Mouse (Mus musculus): ENCODE results near the gene Pde6d. TPM values are rescaled to one million over a fixed set of nuclear protein-coding genes. Genes with fewer than 3 reads are reported as not detected.
A peak's percentile ranks its signal among the peaks of the same experiment; 100 is the strongest.

Gene Pde6d
- polyA plus RNA-seq (2012; rRNA removed) = 61.1 and 63.2 TPM in 2 replicates
- 63.0 and 69.7 TPM in 2 replicates for polyA plus RNA-seq (2014; fragmentation: Nextera tagmentation; extraction: Ambion mirVana)

- Histone ChIP-seq H3K4me2 (replicated peaks; ENCODE audit: low read depth, low read length, severe bottlenecking) (peak within 1 kb of the TSS; percentile 63), H3K36me3 (ENCODE audit: control insufficient read depth, insufficient read depth, low read length) (0 out of 2 replicates have a peak, but pooled peaks cover 3% of the 10 kb centered on the region), H3K9me3 (ENCODE audit: control insufficient read depth, low read length) (no peaks in the 10 kb centered on the region), H3K27ac (replicated peaks; ENCODE audit: low read depth, low read length) (peak within 1 kb of the TSS; percentile 67), H3K27me3 (ENCODE audit: control insufficient read depth, insufficient read depth, low read length) (no peaks in the 10 kb centered on the region), H3K4me3 (replicated peaks; ENCODE audit: low read length) (peak within 1 kb of the TSS; percentile 92), H3K4me1 (ENCODE audit: control insufficient read depth, insufficient read depth, low read length) (peaks cover 7% of the 10 kb centered on the region; the same call in 1 of the 2 replicates), H3K9ac (ENCODE audit: low read depth, low read length, severe bottlenecking) (peak within 1 kb of the TSS; percentile 87)
- DNase-seq (ENCODE audit: low spot score) (peak; percentile 96), ATAC-seq (ENCODE audit: low FRiP score, low read depth) (peak; percentile 96)
- whole genome bisulfite sequencing = 1% methylated on average over 24 of the region's 26 CpGs
- no peak for TF ChIP-seq POLR2A (IDR thresholded peaks at IDR 0.05; ENCODE audit: borderline replicate concordance, extremely low read depth, insufficient read depth, insufficient read length)
Observed at GRCm38 (mm10) chr1:86582451-86583096, at the start of gene Pde6d, which contains the start of gene Cops7b. Gene Pde6d, minus strand, starts transcription at chr1:86582629. Gene Cops7b, plus strand, starts transcription at chr1:86582904.

DNA sequence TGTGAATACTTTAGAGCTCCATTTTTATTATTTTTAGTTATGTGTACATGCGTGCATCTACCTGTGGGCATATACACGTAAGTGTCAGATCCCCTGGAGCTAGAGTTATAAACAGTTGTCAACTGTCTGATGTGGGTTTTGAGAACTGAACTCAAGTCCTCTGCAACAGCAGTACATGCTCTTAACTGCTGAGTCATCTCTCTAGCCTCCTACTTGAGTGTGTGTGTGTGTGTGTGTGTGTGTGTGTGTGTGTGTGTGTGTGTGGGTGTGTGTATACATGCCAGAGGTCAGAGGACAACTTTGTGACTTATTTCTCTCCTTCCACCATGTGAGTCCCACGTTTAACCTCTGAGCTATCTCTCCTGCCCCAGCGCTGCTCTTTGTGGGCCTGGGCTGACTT is 48.1 kb upstream of the Pde6d start:
- 93% methylated on average over 4 of the region's 4 CpGs for WGBS
- no peak overlapping the region for H3K4me2 ChIP-seq (replicated peaks; ENCODE audit: low read depth, low read length, severe bottlenecking)
- H3K4me3 ChIP-seq (replicated peaks; ENCODE audit: low read length) = no peak overlapping the region
- no peaks in the 10 kb centered on the region for H3K36me3 ChIP-seq (ENCODE audit: control insufficient read depth, insufficient read depth, low read length)
- peaks cover 11% of the 10 kb centered on the region for H3K4me1 ChIP-seq (ENCODE audit: control insufficient read depth, insufficient read depth, low read length)
- peak overlapping the region; percentile 21; the same call in 1 of the 2 replicates for H3K9ac ChIP-seq (ENCODE audit: low read depth, low read length, severe bottlenecking)
- no peak for DNase-seq (ENCODE audit: low spot score)
- TF ChIP-seq POLR2A (IDR thresholded peaks at IDR 0.05; ENCODE audit: borderline replicate concordance, extremely low read depth, insufficient read depth, insufficient read length) = no peak
- no peaks in the 10 kb centered on the region for H3K9me3 ChIP-seq (ENCODE audit: control insufficient read depth, low read length)
- ATAC-seq (ENCODE audit: low FRiP score, low read depth) = no peak
- no peak overlapping the region for H3K27ac ChIP-seq (replicated peaks; ENCODE audit: low read depth, low read length)
- no peaks in the 10 kb centered on the region for H3K27me3 ChIP-seq (ENCODE audit: control insufficient read depth, insufficient read depth, low read length)

- Histone ChIP-seq H3K4me3 (replicated peaks; ENCODE audit: low read length) (no peak overlapping the region), H3K27me3 (ENCODE audit: control insufficient read depth, insufficient read depth, low read length) (no peaks in the 10 kb centered on the region), H3K9ac (ENCODE audit: low read depth, low read length, severe bottlenecking) (no peak overlapping the region), H3K27ac (replicated peaks; ENCODE audit: low read depth, low read length) (no peak overlapping the region), H3K4me1 (ENCODE audit: control insufficient read depth, insufficient read depth, low read length) (peaks cover 11% of the 10 kb centered on the region), H3K9me3 (ENCODE audit: control insufficient read depth, low read length) (no peaks in the 10 kb centered on the region), H3K4me2 (replicated peaks; ENCODE audit: low read depth, low read length, severe bottlenecking) (no peak overlapping the region), H3K36me3 (ENCODE audit: control insufficient read depth, insufficient read depth, low read length) (no peaks in the 10 kb centered on the region)
- DNase-seq (ENCODE audit: low spot score) = no peak
- TF ChIP-seq POLR2A (IDR thresholded peaks at IDR 0.05; ENCODE audit: borderline replicate concordance, extremely low read depth, insufficient read depth, insufficient read length) = no peak
- 58% methylated on average over 4 of the region's 4 CpGs for WGBS
- ATAC-seq (ENCODE audit: low FRiP score, low read depth) = no peak
Observed at GRCm38 (mm10) chr1:86629936-86630335, 47.5 kb upstream of the Pde6d start.

DNA sequence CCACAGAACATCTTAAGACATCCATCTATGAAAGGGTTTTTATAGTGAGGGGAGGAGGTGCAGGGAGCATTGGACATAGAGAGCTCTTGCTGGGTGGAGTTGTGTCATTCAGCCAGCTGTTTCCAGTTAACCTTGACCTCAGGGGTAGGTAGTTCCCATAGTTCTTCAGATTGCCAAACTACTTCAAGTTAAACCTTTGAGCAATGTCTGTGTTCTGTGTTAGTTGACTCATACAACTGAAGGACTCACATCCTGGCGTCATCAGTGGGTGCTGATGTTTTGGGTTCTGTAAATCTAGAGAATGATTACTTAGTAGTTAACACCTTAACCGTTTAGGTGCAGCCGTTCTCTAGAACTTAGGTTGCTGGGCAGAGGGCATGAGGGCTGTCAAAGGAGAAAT is 45.8 kb upstream of the Pde6d start:
- H3K4me2 ChIP-seq (replicated peaks; ENCODE audit: low read depth, low read length, severe bottlenecking) = no peak overlapping the region
- 50% methylated on average over 3 of the region's 3 CpGs for WGBS

GRCm38 (mm10) chr1:86623001-86624000 is 40.9 kb upstream of the Pde6d start:
- WGBS = 22% methylated on average over 16 of the region's 16 CpGs
- H3K9ac ChIP-seq (ENCODE audit: low read depth, low read length, severe bottlenecking) = no peak overlapping the region

More for the DNA sequence above, 45.8 kb upstream of the Pde6d start:
- H3K4me1 ChIP-seq (ENCODE audit: control insufficient read depth, insufficient read depth, low read length) = peaks cover 7% of the 10 kb centered on the region; the same call in 1 of the 2 replicates
- H3K4me3 ChIP-seq (replicated peaks; ENCODE audit: low read length) = no peak overlapping the region
- H3K27me3 ChIP-seq (ENCODE audit: control insufficient read depth, insufficient read depth, low read length) = no peaks in the 10 kb centered on the region
- H3K9me3 ChIP-seq (ENCODE audit: control insufficient read depth, low read length) = no peaks in the 10 kb centered on the region
- no peak for DNase-seq (ENCODE audit: low spot score)
- H3K9ac ChIP-seq (ENCODE audit: low read depth, low read length, severe bottlenecking) = no peak overlapping the region
- H3K36me3 ChIP-seq (ENCODE audit: control insufficient read depth, insufficient read depth, low read length) = no peaks in the 10 kb centered on the region
- no peak overlapping the region for H3K27ac ChIP-seq (replicated peaks; ENCODE audit: low read depth, low read length)
- ATAC-seq (ENCODE audit: low FRiP score, low read depth) = no peak
- no peak for TF ChIP-seq POLR2A (IDR thresholded peaks at IDR 0.05; ENCODE audit: borderline replicate concordance, extremely low read depth, insufficient read depth, insufficient read length)

More at GRCm38 (mm10) chr1:86623001-86624000, 40.9 kb upstream of the Pde6d start:
- Histone ChIP-seq H3K4me2 (replicated peaks; ENCODE audit: low read depth, low read length, severe bottlenecking) (peak overlapping the region; percentile 19; the same call in 1 of the 2 replicates), H3K36me3 (ENCODE audit: control insufficient read depth, insufficient read depth, low read length) (no peaks in the 10 kb centered on the region), H3K4me3 (replicated peaks; ENCODE audit: low read length) (no peak overlapping the region), H3K9me3 (ENCODE audit: control insufficient read depth, low read length) (no peaks in the 10 kb centered on the region), H3K27ac (replicated peaks; ENCODE audit: low read depth, low read length) (no peak overlapping the region), H3K4me1 (ENCODE audit: control insufficient read depth, insufficient read depth, low read length) (peaks cover 9% of the 10 kb centered on the region), H3K27me3 (ENCODE audit: control insufficient read depth, insufficient read depth, low read length) (no peaks in the 10 kb centered on the region)
- no peak for DNase-seq (ENCODE audit: low spot score)
- ATAC-seq (ENCODE audit: low FRiP score, low read depth) = peak; percentile 47; the same call in 1 of the 2 replicates
- no peak for TF ChIP-seq POLR2A (IDR thresholded peaks at IDR 0.05; ENCODE audit: borderline replicate concordance, extremely low read depth, insufficient read depth, insufficient read length)

All from limb, embryonic 14.5 days (tissue).